Mouse (Mus musculus) cerebellum, adult 18-20 months (tissue): ENCODE results near the gene Ttc29.

ENCODE experiments used
- DNase-seq, 2 experiments: peaks; one replicate each; pipeline ENCODE4 v3.0.0; 2021

Ttc29 gene

GRCm38 (mm10) chr8:78284805-78285204 is 71.7 kb downstream of the Ttc29 start:
- DNase-seq: no peak

- DNase-seq: no peak
Observed at GRCm38 (mm10) chr8:78285366-78285765, 72.3 kb downstream of the Ttc29 start.

GRCm38 (mm10) chr8:78289374-78289971 is 76.4 kb downstream of the Ttc29 start:
- no peak for DNase-seq

GRCm38 (mm10) chr8:78290274-78290673 is 77.2 kb downstream of the Ttc29 start:
- DNase-seq: no peak

GRCm38 (mm10) chr8:78295494-78295893 is 82.4 kb downstream of the Ttc29 start:
- DNase-seq: no peak

GRCm38 (mm10) chr8:78303579-78303978 is 90.5 kb downstream of the Ttc29 start:
- DNase-seq: no peak

- DNase-seq: no peak
Observed at GRCm38 (mm10) chr8:78306604-78307003, 93.5 kb downstream of the Ttc29 start.

DNA sequence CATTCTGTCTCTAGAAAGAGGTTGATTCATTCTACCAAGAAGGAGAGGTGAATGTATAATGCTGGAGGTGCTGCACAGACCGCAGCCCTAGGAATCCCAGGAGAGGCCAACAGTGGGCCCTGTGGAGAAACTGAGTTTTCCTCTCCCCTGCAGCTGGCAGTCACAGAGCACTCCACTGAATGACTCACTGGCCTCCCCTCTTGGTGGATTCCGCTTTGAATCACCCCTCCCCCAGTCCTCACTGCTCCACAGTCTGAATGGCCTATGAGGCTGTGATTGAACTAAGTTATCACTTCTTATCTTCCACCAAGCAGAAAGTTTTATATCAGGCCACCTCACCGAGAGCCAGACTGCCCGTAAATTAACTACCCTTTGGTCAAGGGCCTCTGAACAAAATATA is 94.0 kb downstream of the Ttc29 start:
- no peak for DNase-seq

DNA sequence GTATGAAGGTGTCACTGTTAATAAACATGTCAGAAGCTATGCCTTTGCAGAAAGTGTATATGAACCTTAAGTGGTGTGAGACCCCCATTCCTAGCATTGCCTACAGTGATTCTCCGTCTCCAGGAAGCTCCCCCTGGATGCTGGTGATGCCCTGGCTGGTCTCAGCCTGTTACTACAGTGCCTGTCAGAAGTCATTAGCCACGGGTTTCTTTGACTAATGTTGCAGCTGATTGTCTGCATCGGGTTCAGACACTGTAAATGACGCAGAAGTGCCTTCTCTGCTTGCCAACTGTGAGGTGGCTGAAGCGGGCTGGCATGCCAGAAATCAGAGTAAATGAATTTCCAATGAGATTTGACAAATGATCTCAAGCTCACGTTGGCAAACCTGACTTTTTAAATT is 96.4 kb downstream of the Ttc29 start:
- no peak for DNase-seq

DNA sequence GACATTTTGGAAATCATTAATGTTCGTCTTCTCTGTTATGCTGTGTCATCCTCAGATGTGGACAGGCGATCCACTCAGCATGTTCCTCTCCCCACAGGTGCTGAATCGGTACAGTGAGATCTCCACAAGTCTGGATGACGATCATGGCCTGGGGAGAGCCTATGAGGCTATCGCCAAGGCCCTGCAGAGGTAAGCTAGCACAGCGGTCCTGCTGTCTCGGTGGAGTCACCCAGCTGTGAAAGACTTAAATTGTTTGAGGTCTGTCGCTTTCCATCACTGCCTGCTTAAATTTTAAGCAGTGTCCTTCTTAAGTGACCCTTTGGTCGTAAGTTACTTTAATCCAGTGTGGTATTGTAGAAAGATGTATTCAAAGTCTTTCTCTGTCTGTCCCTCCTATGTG is 102.5 kb downstream of the Ttc29 start:
- DNase-seq: no peak

- no peak for DNase-seq
Observed at GRCm38 (mm10) chr8:78317666-78318065, 104.6 kb downstream of the Ttc29 start.

DNA sequence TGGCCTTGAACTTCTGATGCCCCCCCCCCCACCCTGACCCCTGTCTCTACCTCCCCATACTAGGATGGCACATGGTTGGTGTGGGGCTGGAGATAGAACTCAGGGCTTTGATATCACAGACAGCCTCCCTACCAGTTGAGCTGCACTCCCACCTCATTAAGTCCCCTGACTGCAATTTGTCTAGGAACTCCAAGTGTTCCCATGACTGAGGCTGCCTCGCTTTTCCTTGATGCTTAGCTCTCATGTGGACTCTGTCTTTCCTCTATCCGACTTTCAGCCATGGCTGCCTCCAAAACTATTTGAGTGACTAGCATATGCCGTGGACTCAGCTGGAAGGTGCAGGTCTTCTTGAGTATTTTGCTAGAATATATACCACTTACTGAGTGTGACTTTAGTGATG is 110.3 kb downstream of the Ttc29 start:
- no peak for DNase-seq

DNA sequence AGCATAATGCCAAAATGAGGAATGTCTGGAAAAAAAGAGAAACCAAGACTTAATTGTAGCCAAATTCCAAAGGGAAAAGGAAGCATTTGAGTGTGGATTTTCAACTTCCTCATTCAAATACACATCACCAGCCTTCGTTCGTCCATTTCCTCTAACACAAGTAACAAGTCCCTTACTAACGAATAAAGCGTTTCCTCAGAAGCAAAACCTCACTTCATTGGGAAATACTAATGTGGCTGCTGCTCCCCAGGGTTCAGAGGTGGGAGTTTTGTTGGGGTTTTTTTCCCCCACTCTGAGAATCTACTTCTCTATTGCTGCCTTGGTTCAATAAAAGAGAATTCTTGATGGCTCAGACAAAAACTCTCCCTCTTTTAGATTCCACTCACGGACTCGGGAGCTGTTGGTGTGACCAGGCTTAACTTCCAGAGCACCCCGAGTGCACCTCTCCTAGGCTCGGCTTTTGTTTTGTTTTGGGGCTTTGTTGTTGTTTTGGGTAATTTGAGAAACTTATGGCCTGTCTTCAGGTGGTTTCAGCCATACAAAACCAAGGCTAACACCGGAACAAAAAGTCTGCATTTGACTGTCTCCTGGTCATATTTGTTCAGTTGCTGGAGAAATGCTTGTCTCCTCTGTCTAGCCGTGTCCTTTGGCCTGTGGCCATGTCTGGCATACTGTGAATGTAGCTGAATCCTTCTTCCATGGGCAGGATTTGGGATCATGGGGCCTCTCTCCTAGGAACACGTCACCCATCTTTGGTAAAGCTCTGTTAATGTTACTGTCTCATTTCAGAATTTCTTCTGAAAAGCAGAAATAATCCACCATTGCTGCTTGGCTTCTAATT is 127.8 kb downstream of the Ttc29 start:
- peak in 1 of 2 experiments; percentile 5 for DNase-seq

GRCm38 (mm10) chr8:78342151-78342550 is 129.1 kb downstream of the Ttc29 start:
- DNase-seq: no peak

- DNase-seq: no peak
Observed at GRCm38 (mm10) chr8:78344006-78344405, 130.9 kb downstream of the Ttc29 start.

GRCm38 (mm10) chr8:78345705-78346104 is 132.6 kb downstream of the Ttc29 start:
- DNase-seq: no peak

DNA sequence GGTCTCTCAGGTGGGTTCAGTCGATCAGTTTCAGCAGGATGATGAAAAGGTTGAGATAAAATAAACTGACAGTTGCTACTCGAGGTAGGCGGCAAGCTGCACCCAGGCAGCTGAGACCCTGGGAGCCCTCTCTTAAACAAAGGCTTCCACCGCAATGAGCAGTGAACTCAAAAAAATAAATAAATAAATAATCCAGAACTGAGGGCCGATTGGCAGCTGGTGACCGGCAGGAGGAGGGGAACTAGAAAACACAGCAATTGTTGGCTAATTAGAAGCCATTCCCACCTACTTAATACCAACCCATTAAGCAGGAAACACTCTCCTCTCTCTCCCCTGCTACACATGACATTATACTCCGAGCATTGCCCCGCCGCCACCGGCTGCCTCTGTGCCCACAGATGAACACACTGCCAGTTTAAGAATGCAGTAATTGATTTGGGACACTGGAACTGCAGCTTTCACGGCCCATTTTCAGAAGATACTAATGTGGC is 133.1 kb downstream of the Ttc29 start:
- DNase-seq: no peak

DNA sequence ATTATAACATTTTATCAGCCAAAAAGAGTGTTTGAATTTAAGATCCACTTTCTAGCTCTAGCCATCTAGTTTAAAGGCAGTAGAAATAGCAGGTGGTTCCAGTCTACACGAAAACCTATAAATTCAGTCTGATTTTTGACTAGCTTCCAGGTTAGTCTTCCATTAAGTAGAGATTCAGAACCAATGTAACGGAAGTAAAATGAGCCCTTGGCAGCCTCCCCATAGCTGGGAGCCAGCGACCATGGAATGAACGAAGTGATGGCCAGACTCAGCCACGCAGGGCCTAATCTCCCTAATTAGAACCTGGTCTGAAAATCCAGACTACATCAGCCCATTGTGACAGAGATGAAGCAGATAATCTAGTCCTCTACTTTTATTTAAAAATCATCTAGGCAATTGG is 140.8 kb downstream of the Ttc29 start:
- no peak for DNase-seq

DNA sequence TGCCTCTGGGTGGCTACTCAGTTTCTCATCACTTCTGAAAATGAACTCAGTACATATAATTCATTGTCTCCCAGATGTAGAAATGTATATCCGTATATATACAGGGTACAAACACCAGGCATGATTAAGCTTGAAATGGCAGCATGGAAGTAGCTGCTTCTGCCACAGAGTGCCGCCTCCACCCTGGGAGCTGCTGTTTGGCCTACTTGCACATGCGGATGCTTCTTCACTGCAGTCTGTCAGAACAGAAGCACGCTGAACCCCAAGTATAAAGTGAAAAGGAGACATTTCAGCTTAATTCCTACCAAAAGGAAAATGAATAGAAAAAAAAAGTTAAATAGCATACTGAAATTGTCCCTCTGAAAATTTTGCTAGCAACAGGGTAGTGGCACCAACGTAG is 141.7 kb downstream of the Ttc29 start:
- DNase-seq: no peak

DNA sequence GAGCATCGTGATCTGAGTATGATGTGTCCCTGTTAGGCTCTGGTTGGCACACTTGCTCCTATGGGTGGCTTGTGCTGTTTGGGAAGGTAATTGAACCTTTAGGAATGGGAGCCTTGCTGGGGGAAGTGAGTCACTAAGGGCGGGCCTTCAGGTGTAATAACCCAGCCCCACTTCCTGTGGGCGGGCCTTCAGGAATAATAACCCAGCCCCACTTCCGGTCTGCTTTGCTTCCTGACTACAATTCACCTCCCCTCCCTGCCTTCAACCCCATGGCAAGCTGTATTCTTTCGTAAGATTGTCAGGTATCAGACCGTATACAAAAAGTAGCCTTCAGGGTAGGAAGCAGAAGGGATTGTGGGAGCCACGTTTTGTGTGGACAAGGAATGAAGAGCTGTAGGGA is 177.7 kb downstream of the Ttc29 start:
- no peak for DNase-seq

DNA sequence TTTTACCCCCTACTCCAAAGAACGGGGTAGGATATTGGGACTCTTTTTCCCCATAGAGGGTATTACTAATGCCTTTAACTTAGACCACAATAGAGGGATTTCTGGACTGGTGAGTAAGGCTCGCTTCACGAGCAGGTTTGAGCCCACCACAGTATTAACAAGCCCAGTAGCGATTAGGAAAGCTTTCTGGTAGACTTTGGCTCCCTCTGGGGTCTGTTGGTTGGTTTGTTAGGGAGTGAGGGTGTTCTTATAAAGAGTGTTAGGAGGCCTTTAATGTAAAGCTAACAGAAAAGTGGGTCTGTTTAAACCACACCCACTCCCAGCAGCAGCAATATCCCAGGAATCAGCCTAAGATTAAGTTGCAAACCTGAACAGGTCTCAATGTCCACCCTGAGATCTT is 206.2 kb downstream of the Ttc29 start:
- no peak for DNase-seq

DNA sequence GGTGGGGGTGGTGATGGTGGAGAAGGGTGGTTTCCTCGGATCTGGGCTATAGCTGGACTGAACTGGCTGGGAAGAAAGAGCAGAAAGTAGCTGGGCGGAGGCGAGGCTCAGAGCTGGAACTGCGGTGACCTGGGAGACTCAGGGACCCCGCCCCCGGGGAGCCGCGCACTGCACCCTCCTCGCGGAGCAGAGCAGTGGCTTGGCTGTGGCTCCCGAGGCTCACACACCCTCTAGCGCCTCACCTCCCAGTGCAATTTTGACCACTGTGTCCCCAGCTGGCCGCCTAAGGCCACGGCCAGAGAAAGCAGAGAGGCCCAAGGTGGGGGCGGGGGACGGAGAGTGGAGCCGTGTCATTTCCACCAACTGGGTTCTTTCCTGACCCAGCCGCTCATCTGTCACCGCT is 207.0 kb downstream of the Ttc29 start:
- DNase-seq: no peak

GRCm38 (mm10) chr8:78423937-78424336 is 210.8 kb downstream of the Ttc29 start:
- DNase-seq: no peak

DNA sequence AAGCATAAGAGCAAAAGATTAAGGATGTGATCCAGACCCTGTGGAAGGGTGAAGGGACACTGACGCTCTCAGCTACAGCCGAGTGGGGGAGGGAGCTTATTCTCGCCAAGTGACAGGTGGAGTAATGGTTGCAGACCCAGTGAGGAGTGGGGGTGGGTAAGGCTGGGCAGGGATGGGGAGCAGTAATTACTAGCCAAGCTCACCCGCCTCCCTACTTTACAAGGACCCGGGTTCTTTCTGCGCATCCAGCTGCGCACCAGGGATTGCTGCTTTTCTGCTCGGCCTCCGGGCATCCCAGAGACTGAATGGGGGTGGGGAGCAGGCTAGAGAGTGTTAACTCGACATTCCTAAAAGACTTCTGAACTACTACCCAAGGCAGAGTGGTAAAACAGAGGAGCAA is 213.4 kb downstream of the Ttc29 start:
- no peak for DNase-seq
